11 mouse cellular contexts compared by ENCODE assay signal in the genomic region with DNA sequence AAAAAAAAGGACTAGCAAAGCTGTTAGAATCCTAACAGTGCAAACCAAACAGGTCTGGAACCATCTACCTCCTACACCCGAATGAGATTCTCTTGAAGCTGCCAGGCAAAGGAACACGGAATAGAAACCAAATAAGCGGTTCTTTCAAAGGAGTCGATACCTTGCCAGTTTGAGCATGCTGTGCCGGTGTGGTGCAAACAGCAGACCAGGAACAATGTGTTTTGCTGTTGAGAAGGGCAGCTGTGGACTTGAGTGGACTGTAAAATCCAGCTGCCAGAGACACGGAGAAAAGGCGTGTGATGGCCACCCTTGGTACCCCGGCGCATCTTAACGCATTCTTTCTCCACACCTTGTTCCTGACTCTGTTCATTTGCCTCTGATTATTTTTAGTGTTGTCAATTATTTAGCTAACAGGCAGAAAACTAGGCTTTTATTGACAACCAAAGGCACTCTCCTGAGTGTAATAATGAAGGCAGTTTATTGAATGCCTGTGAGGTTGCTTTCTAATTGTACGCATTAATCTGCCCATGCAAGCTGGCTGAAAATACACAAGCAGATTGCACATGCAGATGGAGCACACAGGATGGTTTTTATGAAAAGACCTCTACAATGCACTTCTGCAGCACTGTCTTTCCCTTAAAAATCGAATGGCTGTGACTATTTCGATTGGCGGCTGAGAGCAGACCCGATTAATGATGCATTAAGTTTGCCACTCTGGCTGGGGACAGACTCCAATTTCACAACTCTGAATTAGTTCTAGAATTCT. TPM values are rescaled to one million over a fixed set of nuclear protein-coding genes. Genes with fewer than 3 reads are reported as not detected.
A peak's percentile ranks its signal among the peaks of the same experiment; 100 is the strongest.
DNase-seq lines count a peak whose midpoint lies in the region; ATAC-seq and TF ChIP-seq lines count a peak whose summit lies in the region.
"Had no signal": no experiment of that assay in that cellular context is flagged by ENCODE, and none has a peak within 500 bp of the region (broad histone marks: within the 10 kb centered on the region; RNA-seq: fewer than 3 reads in every experiment).

No protein-coding gene starts in this region.

- intact Hi-C loops in left cerebral cortex, postnatal 25 days (cut with DNase I) = no loop called here
- intact Hi-C loops in left cerebral cortex, postnatal 36 days (cut with DNase I) = no loop called here

- H3K4me1 ChIP-seq in hindbrain, embryonic 11.5 days (replicated peaks; ENCODE audit: control insufficient read depth, insufficient read depth, low read length) = no peaks in the 10 kb centered on the region
- H3K4me1 ChIP-seq in neural tube, embryonic 13.5 days (replicated peaks) = peaks cover 17% of the 10 kb centered on the region
- no peaks in the 10 kb centered on the region for H3K4me1 ChIP-seq in thymus, adult 2 months (replicated peaks; ENCODE audit: control insufficient read depth, insufficient read depth, low read length)
- H3K4me1 ChIP-seq: embryonic facial prominence, embryonic 10.5 days had no signal

- WGBS in hindbrain, embryonic 11.5 days = 54% methylated on average over 15 of the region's 15 CpGs
- WGBS in neural tube, embryonic 13.5 days = 30% methylated on average over 15 of the region's 15 CpGs
- 96% methylated on average over 15 of the region's 15 CpGs for WGBS in thymus, adult 2 months

- ATAC-seq in hindbrain, embryonic 11.5 days (ENCODE audit: low FRiP score) = no peak
- peak; percentile 90 for ATAC-seq in neural tube, embryonic 13.5 days (ENCODE audit: low read depth)

- no peak overlapping the region for H3K27ac ChIP-seq in hindbrain, embryonic 11.5 days (ENCODE audit: low read depth, low read length)
- H3K27ac ChIP-seq in neural tube, embryonic 13.5 days (replicated peaks) = peak overlapping the region; percentile 43
- no peak overlapping the region for H3K27ac ChIP-seq in thymus, adult 2 months (ENCODE audit: control insufficient read depth, insufficient read depth, low read length)
- H3K27ac ChIP-seq: embryonic facial prominence, embryonic 10.5 days; liver, embryonic 14.5 days had no signal

- H3K9ac ChIP-seq in hindbrain, embryonic 11.5 days (ENCODE audit: low read depth, low read length) = no peak overlapping the region
- H3K9ac ChIP-seq in neural tube, embryonic 13.5 days = peak overlapping the region; percentile 12; the same call in 1 of the 2 replicates
- H3K9ac ChIP-seq: liver, embryonic 14.5 days had no signal

- peak overlapping the region; percentile 26 for H3K4me2 ChIP-seq in hindbrain, embryonic 11.5 days (replicated peaks; ENCODE audit: low read depth, low read length)
- H3K4me2 ChIP-seq in neural tube, embryonic 13.5 days = peak overlapping the region; percentile 43

- H3K36me3 ChIP-seq in hindbrain, embryonic 11.5 days (ENCODE audit: control insufficient read depth, insufficient read depth, low read length) = no peaks in the 10 kb centered on the region
- no peaks in the 10 kb centered on the region for H3K36me3 ChIP-seq in neural tube, embryonic 13.5 days
- H3K36me3 ChIP-seq in thymus, adult 2 months (ENCODE audit: control insufficient read depth, insufficient read depth, low read length) = peaks cover 8% of the 10 kb centered on the region; the same call in 1 of the 2 replicates
- H3K36me3 ChIP-seq: embryonic facial prominence, embryonic 10.5 days had no signal

- TF ChIP-seq CTCF in thymus, adult 2 months (IDR thresholded peaks at IDR 0.05; ENCODE audit: borderline replicate concordance, control insufficient read depth, extremely low read depth, insufficient read depth, low read length, poor library complexity) = no peak

- H3K27me3 ChIP-seq in hindbrain, embryonic 11.5 days (ENCODE audit: control insufficient read depth, insufficient read depth, low read length) = no peaks in the 10 kb centered on the region
- no peaks in the 10 kb centered on the region for H3K27me3 ChIP-seq in neural tube, embryonic 13.5 days
- no peaks in the 10 kb centered on the region for H3K27me3 ChIP-seq in thymus, adult 2 months (ENCODE audit: control insufficient read depth, insufficient read depth, low read length)

- H3K9me3 ChIP-seq in hindbrain, embryonic 11.5 days (ENCODE audit: control insufficient read depth, low read length) = no peaks in the 10 kb centered on the region
- no peaks in the 10 kb centered on the region for H3K9me3 ChIP-seq in neural tube, embryonic 13.5 days
- H3K9me3 ChIP-seq: embryonic facial prominence, embryonic 10.5 days had no signal

- TF ChIP-seq POLR2A in thymus, adult 2 months (IDR thresholded peaks at IDR 0.05; ENCODE audit: control insufficient read depth, extremely low read depth, insufficient read depth, low read length, poor library complexity) = no peak

- peak; percentile 14 for DNase-seq in left cerebral cortex, postnatal 25 days (ENCODE audit: low spot score in 2 of 2)
- DNase-seq in left cerebral cortex, postnatal 36 days (ENCODE audit: low spot score in 2 of 2) = no peak
- DNase-seq in hindbrain, embryonic 11.5 days (ENCODE audit: low spot score) = peak; percentile 26
- DNase-seq in layer of hippocampus, postnatal 14 days (ENCODE audit: low spot score in 2 of 2) = peak; percentile 59 to 93
- no peak for DNase-seq in heart, adult 8-10 months (ENCODE audit: low spot score)
- no peak for DNase-seq in thymus, adult 2 months
- no peak for DNase-seq in testis, postnatal 14 days (ENCODE audit: low spot score)
- DNase-seq: lung, postnatal 4 days had no signal

- H3K4me3 ChIP-seq in hindbrain, embryonic 11.5 days (ENCODE audit: low read depth, low read length) = no peak overlapping the region
- no peak overlapping the region for H3K4me3 ChIP-seq in neural tube, embryonic 13.5 days
- H3K4me3 ChIP-seq in thymus, adult 2 months (ENCODE audit: control insufficient read depth, insufficient read depth, low read length) = no peak overlapping the region
- H3K4me3 ChIP-seq: embryonic facial prominence, embryonic 10.5 days had no signal

RNA-seq across cellular contexts. Expression of a gene that starts 38.9 kb away (rescaled TPM):
- under 1 TPM; 0.30 to 0.62 TPM for total RNA-seq in left cerebral cortex, postnatal 25 days (2021)
- under 1 TPM; 0.27 to 0.32 TPM for total RNA-seq in left cerebral cortex, postnatal 36 days (2021)
- 0.23 and 0.31 TPM in 2 replicates for polyA plus RNA-seq in hindbrain, embryonic 11.5 days (2014; fragmentation: Nextera tagmentation; extraction: Ambion mirVana)
- total RNA-seq in layer of hippocampus, postnatal 14 days (2021) = under 1 TPM in 1 of 2 experiments, not detected in 1; 0.23 TPM
- polyA plus RNA-seq in neural tube, embryonic 13.5 days (2015; fragmentation: Nextera tagmentation; extraction: Ambion mirVana) = 0.27 and 0.41 TPM in 2 replicates
- total RNA-seq in heart, adult 8-10 months (2022) = 1 to 10 TPM in 1 of 4 experiments, under 1 TPM in 3; 0.50 to 1.0 (median 0.57) TPM
- polyA plus RNA-seq in thymus, adult 2 months (2012; rRNA removed) = 48.6 and 64.6 TPM in 2 replicates

Comparison
In these comparisons a context has a peak if more than half of its experiments do, and no peak if none do; other contexts are left out.
1. DNase-seq: peak in left cerebral cortex, postnatal 25 days (2 of 2), hindbrain, embryonic 11.5 days (single experiment) and layer of hippocampus, postnatal 14 days (2 of 2); none in left cerebral cortex, postnatal 36 days (0 of 2), heart, adult 8-10 months (single experiment), thymus, adult 2 months (single experiment) and testis, postnatal 14 days (single experiment).